Mouse (Mus musculus): ENCODE results near the gene Piezo1.

DNA sequence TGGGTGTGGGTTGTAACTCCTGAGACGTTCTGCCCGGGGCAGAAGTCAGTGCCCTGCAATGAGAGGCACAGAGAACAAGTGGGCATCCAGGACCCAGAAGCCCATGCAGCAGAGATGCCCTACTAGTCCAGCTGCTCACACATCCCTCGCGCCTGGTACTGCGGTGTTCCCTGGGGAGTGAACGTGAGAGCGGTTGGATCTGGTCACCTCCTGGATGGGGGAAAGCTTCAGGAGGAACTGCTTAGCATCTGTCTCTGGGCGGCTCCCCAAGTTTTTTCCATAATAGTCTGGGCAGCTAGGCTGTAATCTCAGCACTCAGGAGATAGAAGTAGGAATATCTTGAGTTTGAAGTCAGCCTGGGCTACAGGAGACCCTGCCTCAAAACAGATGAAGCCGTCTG, 33.9 kb upstream of the Piezo1 start:
- TF ChIP-seq CTCF (IDR thresholded peaks at IDR 0.05; ENCODE audit: low read depth, low read length) (no peak), POLR2A (IDR thresholded peaks at IDR 0.05; ENCODE audit: borderline replicate concordance, low read depth, low read length) (no peak)

All from bone marrow macrophage, adult 2 months (primary cell).